Mouse (Mus musculus) brown adipose tissue, adult 24 weeks (tissue): ENCODE measurements around the gene Rnf220. TPM values are rescaled to one million over a fixed set of nuclear protein-coding genes. Genes with fewer than 3 reads are reported as not detected.

Source experiments
- H3K27ac ChIP-seq: fragments of 200-500 bp; replicated peaks from 2 replicates; pipeline ENCODE4 v1.5.1; 2012; ENCODE audit warnings: low read depth, mild to moderate bottlenecking, low read length
- H3K4me1 ChIP-seq: fragments of 200-500 bp; 2 replicates; pipeline ENCODE4 v1.6.1; 2012; ENCODE audit warnings: low read length, mixed read lengths; ENCODE audit not compliant: control insufficient read depth, insufficient read depth, insufficient read length
- H3K4me3 ChIP-seq: fragments of 200-500 bp; 2 replicates; pipeline ENCODE4 v1.5.1; 2012; ENCODE audit warnings: low read depth, mild to moderate bottlenecking, low read length, moderate library complexity; ENCODE audit not compliant: insufficient read depth
- polyA plus RNA-seq: library from polyadenylated mRNA; stranded (reverse); fragments of >200 nt; gene quantifications from 2 replicates; pipeline ENCODE4 v1.2.4, GENCODE M21; 2012; ENCODE audit not compliant: missing spikeins, insufficient read depth, insufficient read length

Gene Rnf220
- polyA plus RNA-seq, 1 experiment: 17.7 TPM

- H3K27ac ChIP-seq: peak overlapping the region; percentile 43
- H3K4me3 ChIP-seq: peak overlapping the region; percentile 70
These were observed 917 bp downstream of the Rnf220 start for GRCm38 (mm10) chr4:117495869-117496401.

GRCm38 (mm10) chr4:117494911-117495501 is 1.8 kb downstream of the Rnf220 start:
- peak overlapping the region; percentile 71 for H3K4me3 ChIP-seq
- H3K27ac ChIP-seq: peak overlapping the region; percentile 77

More at GRCm38 (mm10) chr4:117495869-117496401, 917 bp downstream of the Rnf220 start:
- no peaks in the 10 kb centered on the region; the same call in 1 of the 2 replicates for H3K4me1 ChIP-seq

GRCm38 (mm10) chr4:117493905-117494851 is 2.7 kb downstream of the Rnf220 start:
- H3K4me3 ChIP-seq: peak overlapping the region; percentile 71
- H3K4me1 ChIP-seq: no peaks in the 10 kb centered on the region; the same call in 1 of the 2 replicates
- peak overlapping the region; percentile 77 for H3K27ac ChIP-seq

More at GRCm38 (mm10) chr4:117494911-117495501, 1.8 kb downstream of the Rnf220 start:
- no peaks in the 10 kb centered on the region; the same call in 1 of the 2 replicates for H3K4me1 ChIP-seq

GRCm38 (mm10) chr4:117493161-117493568 is 3.7 kb downstream of the Rnf220 start:
- peak overlapping the region; percentile 37 for H3K4me3 ChIP-seq
- H3K27ac ChIP-seq: no peak overlapping the region
- H3K4me1 ChIP-seq: no peaks in the 10 kb centered on the region; the same call in 1 of the 2 replicates

- Histone ChIP-seq H3K4me1 (no peaks in the 10 kb centered on the region; the same call in 1 of the 2 replicates), H3K27ac (no peak overlapping the region), H3K4me3 (no peak overlapping the region)
These were observed 5.0 kb downstream of the Rnf220 start for GRCm38 (mm10) chr4:117491840-117492239.

GRCm38 (mm10) chr4:117489975-117490374 is 6.9 kb downstream of the Rnf220 start:
- Histone ChIP-seq H3K4me3 (no peak overlapping the region), H3K4me1 (no peaks in the 10 kb centered on the region), H3K27ac (no peak overlapping the region)

GRCm38 (mm10) chr4:117489566-117489965 is 7.3 kb downstream of the Rnf220 start:
- H3K4me3 ChIP-seq: no peak overlapping the region
- H3K27ac ChIP-seq: no peak overlapping the region
- H3K4me1 ChIP-seq: no peaks in the 10 kb centered on the region

GRCm38 (mm10) chr4:117487471-117487870 is 9.4 kb downstream of the Rnf220 start:
- H3K27ac ChIP-seq: no peak overlapping the region
- H3K4me3 ChIP-seq: no peak overlapping the region
- no peaks in the 10 kb centered on the region for H3K4me1 ChIP-seq

GRCm38 (mm10) chr4:117486188-117486587 is 10.7 kb downstream of the Rnf220 start:
- no peak overlapping the region for H3K27ac ChIP-seq
- H3K4me1 ChIP-seq: no peaks in the 10 kb centered on the region

GRCm38 (mm10) chr4:117485045-117485780 is 11.6 kb downstream of the Rnf220 start:
- Histone ChIP-seq H3K27ac (no peak overlapping the region), H3K4me1 (no peaks in the 10 kb centered on the region), H3K4me3 (peak overlapping the region; percentile 74)

More at GRCm38 (mm10) chr4:117486188-117486587, 10.7 kb downstream of the Rnf220 start:
- H3K4me3 ChIP-seq: no peak overlapping the region

- Histone ChIP-seq H3K4me3 (peak overlapping the region; percentile 74), H3K27ac (0 out of 2 replicates have a peak overlapping the region, but pooled peaks have one; percentile 29), H3K4me1 (peaks cover 5% of the 10 kb centered on the region)
These were observed 12.4 kb downstream of the Rnf220 start for GRCm38 (mm10) chr4:117484256-117485044.

GRCm38 (mm10) chr4:117483931-117484255 is 13.0 kb downstream of the Rnf220 start:
- Histone ChIP-seq H3K4me1 (peaks cover 7% of the 10 kb centered on the region), H3K27ac (0 out of 2 replicates have a peak overlapping the region, but pooled peaks have one; percentile 29), H3K4me3 (peak overlapping the region; percentile 74)

- Histone ChIP-seq H3K27ac (no peak overlapping the region), H3K4me1 (peaks cover 19% of the 10 kb centered on the region), H3K4me3 (no peak overlapping the region)
These were observed 14.7 kb downstream of the Rnf220 start for GRCm38 (mm10) chr4:117482103-117482502.
